Mouse (Mus musculus) hindbrain, embryonic 15.5 days (tissue): Measurements from ENCODE around the gene Sec23a. TPM values are rescaled to one million over a fixed set of nuclear protein-coding genes. Genes with fewer than 3 reads are reported as not detected.
"Not testable (repeated sequence)": the region's sequence is repeated elsewhere in the genome, so short reads cannot be mapped to it uniquely, and the experiment has no call there.

Source experiments
- ATAC-seq: fragments of 200-750 bp; cut with Nextera tagmentation; 2 replicates; pipeline ENCODE4 v1.8.0; 2017; ENCODE audit warnings: low read depth, moderate number of reproducible peaks, moderate TSS enrichment; ENCODE audit not compliant: low FRiP score
- H3K27ac ChIP-seq: fragments of 300-500 bp; sonication (generic); replicated peaks from 2 replicates; pipeline ENCODE4 v1.5.1; 2015; ENCODE audit warnings: mild to moderate bottlenecking, inconsistent platforms
- H3K27me3 ChIP-seq: fragments of 300-500 bp; sonication (generic); 2 replicates; pipeline ENCODE4 v1.6.1; 2015; ENCODE audit warnings: control low read depth, inconsistent platforms
- H3K36me3 ChIP-seq: fragments of 300-500 bp; sonication (generic); 2 replicates; pipeline ENCODE4 v1.6.1; 2015; ENCODE audit warnings: control low read depth, inconsistent platforms
- H3K4me1 ChIP-seq: fragments of 300-500 bp; sonication (generic); replicated peaks from 2 replicates; pipeline ENCODE4 v1.6.1; 2015; ENCODE audit warnings: control low read depth, inconsistent platforms
- H3K4me2 ChIP-seq: fragments of 300-500 bp; sonication (generic); 2 replicates; pipeline ENCODE4 v1.6.1; 2015; ENCODE audit warnings: moderate library complexity, mild to moderate bottlenecking, inconsistent platforms
- H3K4me3 ChIP-seq: fragments of 300-500 bp; sonication (generic); 2 replicates; pipeline ENCODE4 v1.5.1; 2015; ENCODE audit warnings: mild to moderate bottlenecking, inconsistent platforms
- H3K9ac ChIP-seq: fragments of 300-500 bp; sonication (generic); 2 replicates; pipeline ENCODE4 v1.6.1; 2015; ENCODE audit warnings: inconsistent platforms
- H3K9me3 ChIP-seq: fragments of 300-500 bp; sonication (generic); 2 replicates; pipeline ENCODE4 v1.6.1; 2016; ENCODE audit warnings: control low read depth, inconsistent platforms
- WGBS: fragments of 180-500 bp; shearing (Covaris S2); methylation state at CpG from one replicate; pipeline ENCODE4 v1.1.7; 2015; 5-methylcytosine and 5-hydroxymethylcytosine counted together
- polyA plus RNA-seq: library from polyadenylated mRNA; unstranded; fragments of >200 nt; fragmentation: Nextera tagmentation; extraction: Ambion mirVana; gene quantifications from 2 replicates; pipeline ENCODE4 v1.2.1, GENCODE M21; 2015

The Sec23a gene
- 96.7 and 101 TPM in 2 replicates for polyA plus RNA-seq

- no peaks in the 10 kb centered on the region for H3K27me3 ChIP-seq
- H3K36me3 ChIP-seq: no peaks in the 10 kb centered on the region
- peak; percentile 98 for ATAC-seq
- peak within 1 kb of the TSS; percentile 90 for H3K4me3 ChIP-seq
- WGBS: under 1% methylated on average over 48 of the region's 48 CpGs
- no peaks in the 10 kb centered on the region for H3K9me3 ChIP-seq
- peak within 1 kb of the TSS; percentile 76 for H3K9ac ChIP-seq
- peaks cover 42% of the 10 kb centered on the region for H3K4me1 ChIP-seq
- peak within 1 kb of the TSS; percentile 82 for H3K4me2 ChIP-seq
- peak within 1 kb of the TSS; percentile 93 for H3K27ac ChIP-seq
These were observed at the start of gene Sec23a for GRCm38 (mm10) chr12:59011844-59012709. Gene Sec23a (minus strand): TSS chr12:59012017.

GRCm38 (mm10) chr12:59060993-59061595 lies 49.3 kb upstream of the Sec23a start, which contains the start of gene Trappc6b:
Gene Trappc6b (minus strand): TSS chr12:59061472.
- Histone ChIP-seq H3K9me3 (no peaks in the 10 kb centered on the region), H3K4me1 (peaks cover 35% of the 10 kb centered on the region), H3K9ac (peak within 1 kb of the TSS; percentile 93), H3K36me3 (peaks cover 3% of the 10 kb centered on the region; the same call in 1 of the 2 replicates), H3K4me2 (peak within 1 kb of the TSS; percentile 87), H3K27me3 (no peaks in the 10 kb centered on the region), H3K4me3 (peak within 1 kb of the TSS; percentile 81), H3K27ac (peak within 1 kb of the TSS; percentile 99)
- ATAC-seq: peak; percentile 97
- WGBS: 0% methylated on average over 48 of the region's 49 CpGs

GRCm38 (mm10) chr12:59060322-59060721 lies 48.5 kb upstream of the Sec23a start:
- ATAC-seq: no peak
- H3K4me1 ChIP-seq: peaks cover 32% of the 10 kb centered on the region

GRCm38 (mm10) chr12:59058242-59058641 lies 46.4 kb upstream of the Sec23a start:
- not testable (repeated sequence) for H3K4me2 ChIP-seq, H3K9me3 ChIP-seq, H3K36me3 ChIP-seq, H3K27me3 ChIP-seq, ATAC-seq, H3K4me3 ChIP-seq, H3K9ac ChIP-seq, H3K27ac ChIP-seq
- H3K4me1 ChIP-seq: peaks cover 32% of the 10 kb centered on the region
- WGBS: 96% methylated on average over 5 of the region's 5 CpGs

More at GRCm38 (mm10) chr12:59060322-59060721, 48.5 kb upstream of the Sec23a start:
- H3K9me3 ChIP-seq: no peaks in the 10 kb centered on the region
- peak overlapping the region; percentile 93 for H3K9ac ChIP-seq
- 70% methylated on average over 4 of the region's 4 CpGs for WGBS
- H3K27ac ChIP-seq: peak overlapping the region; percentile 99
- peaks cover 3% of the 10 kb centered on the region; the same call in 1 of the 2 replicates for H3K36me3 ChIP-seq
- H3K4me2 ChIP-seq: peak overlapping the region; percentile 87
- peak overlapping the region; percentile 81 for H3K4me3 ChIP-seq
- no peaks in the 10 kb centered on the region for H3K27me3 ChIP-seq

- no peaks in the 10 kb centered on the region for H3K9me3 ChIP-seq
- no peak for ATAC-seq
- no peaks in the 10 kb centered on the region for H3K27me3 ChIP-seq
- H3K27ac ChIP-seq: no peak overlapping the region
- H3K9ac ChIP-seq: no peak overlapping the region
- 98% methylated on average over 11 of the region's 11 CpGs for WGBS
- peaks cover 32% of the 10 kb centered on the region for H3K4me1 ChIP-seq
- no peak overlapping the region for H3K4me3 ChIP-seq
- peaks cover 3% of the 10 kb centered on the region for H3K36me3 ChIP-seq
- no peak overlapping the region for H3K4me2 ChIP-seq
These were observed 44.4 kb upstream of the Sec23a start for GRCm38 (mm10) chr12:59056222-59056621.

- Histone ChIP-seq H3K9ac (no peak overlapping the region), H3K27ac (no peak overlapping the region), H3K36me3 (peaks cover 3% of the 10 kb centered on the region), H3K9me3 (no peaks in the 10 kb centered on the region), H3K27me3 (no peaks in the 10 kb centered on the region), H3K4me3 (no peak overlapping the region), H3K4me2 (no peak overlapping the region), H3K4me1 (peaks cover 29% of the 10 kb centered on the region)
- 94% methylated on average over 4 of the region's 4 CpGs for WGBS
- no peak for ATAC-seq
These were observed 43.5 kb upstream of the Sec23a start for GRCm38 (mm10) chr12:59055196-59055850.

DNA sequence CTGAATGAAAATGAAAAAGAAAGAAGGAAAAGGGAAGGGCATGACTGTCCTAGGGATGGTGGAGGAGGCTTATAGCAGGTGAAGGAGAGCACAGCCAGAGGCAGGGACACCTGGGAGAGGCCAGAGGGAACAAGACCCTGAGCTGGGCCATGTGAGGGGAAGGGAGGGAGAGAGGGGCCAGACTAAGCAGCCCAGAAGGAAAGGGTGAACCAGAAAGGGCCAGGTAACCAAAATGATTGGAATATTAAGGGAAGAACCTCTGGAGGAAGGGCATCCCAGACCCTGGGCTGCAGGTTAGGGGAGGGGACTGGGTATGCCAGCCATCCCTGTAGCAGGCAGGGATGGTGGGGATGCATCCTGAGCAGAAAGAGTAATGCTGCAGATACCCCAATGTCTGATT lies 42.2 kb upstream of the Sec23a start:
- Histone ChIP-seq H3K4me2 (no peak overlapping the region), H3K36me3 (peaks cover 3% of the 10 kb centered on the region), H3K4me3 (no peak overlapping the region), H3K9ac (no peak overlapping the region), H3K9me3 (no peaks in the 10 kb centered on the region), H3K4me1 (peaks cover 16% of the 10 kb centered on the region), H3K27ac (no peak overlapping the region), H3K27me3 (no peaks in the 10 kb centered on the region)
- no peak for ATAC-seq

- H3K9ac ChIP-seq: no peak overlapping the region
- H3K4me2 ChIP-seq: no peak overlapping the region
- H3K27ac ChIP-seq: no peak overlapping the region
- WGBS: 97% methylated on average over 5 of the region's 5 CpGs
- no peaks in the 10 kb centered on the region for H3K9me3 ChIP-seq
- no peak overlapping the region for H3K4me3 ChIP-seq
- H3K27me3 ChIP-seq: no peaks in the 10 kb centered on the region
- ATAC-seq: no peak
- peaks cover 8% of the 10 kb centered on the region for H3K4me1 ChIP-seq
- peaks cover 3% of the 10 kb centered on the region for H3K36me3 ChIP-seq
These were observed 41.3 kb upstream of the Sec23a start for GRCm38 (mm10) chr12:59053166-59053565.

GRCm38 (mm10) chr12:59052470-59052869 lies 40.7 kb upstream of the Sec23a start:
- H3K4me1 ChIP-seq: peaks cover 3% of the 10 kb centered on the region; the same call in 1 of the 2 replicates
- no peaks in the 10 kb centered on the region for H3K9me3 ChIP-seq
- 97% methylated on average over 3 of the region's 3 CpGs for WGBS
- H3K27ac ChIP-seq: no peak overlapping the region
- ATAC-seq: no peak
- no peak overlapping the region for H3K9ac ChIP-seq
- H3K4me2 ChIP-seq: no peak overlapping the region
- H3K27me3 ChIP-seq: no peaks in the 10 kb centered on the region
- no peak overlapping the region for H3K4me3 ChIP-seq
- H3K36me3 ChIP-seq: peaks cover 6% of the 10 kb centered on the region

- no peak overlapping the region for H3K4me2 ChIP-seq
- H3K4me1 ChIP-seq: no peaks in the 10 kb centered on the region
- no peaks in the 10 kb centered on the region for H3K27me3 ChIP-seq
- no peaks in the 10 kb centered on the region for H3K9me3 ChIP-seq
- peaks cover 37% of the 10 kb centered on the region for H3K36me3 ChIP-seq
- WGBS: 37% methylated on average over 7 of the region's 7 CpGs
- no peak for ATAC-seq
- H3K4me3 ChIP-seq: no peak overlapping the region
- H3K9ac ChIP-seq: no peak overlapping the region
- no peak overlapping the region for H3K27ac ChIP-seq
These were observed 29.0 kb upstream of the Sec23a start for GRCm38 (mm10) chr12:59040851-59041250.

DNA sequence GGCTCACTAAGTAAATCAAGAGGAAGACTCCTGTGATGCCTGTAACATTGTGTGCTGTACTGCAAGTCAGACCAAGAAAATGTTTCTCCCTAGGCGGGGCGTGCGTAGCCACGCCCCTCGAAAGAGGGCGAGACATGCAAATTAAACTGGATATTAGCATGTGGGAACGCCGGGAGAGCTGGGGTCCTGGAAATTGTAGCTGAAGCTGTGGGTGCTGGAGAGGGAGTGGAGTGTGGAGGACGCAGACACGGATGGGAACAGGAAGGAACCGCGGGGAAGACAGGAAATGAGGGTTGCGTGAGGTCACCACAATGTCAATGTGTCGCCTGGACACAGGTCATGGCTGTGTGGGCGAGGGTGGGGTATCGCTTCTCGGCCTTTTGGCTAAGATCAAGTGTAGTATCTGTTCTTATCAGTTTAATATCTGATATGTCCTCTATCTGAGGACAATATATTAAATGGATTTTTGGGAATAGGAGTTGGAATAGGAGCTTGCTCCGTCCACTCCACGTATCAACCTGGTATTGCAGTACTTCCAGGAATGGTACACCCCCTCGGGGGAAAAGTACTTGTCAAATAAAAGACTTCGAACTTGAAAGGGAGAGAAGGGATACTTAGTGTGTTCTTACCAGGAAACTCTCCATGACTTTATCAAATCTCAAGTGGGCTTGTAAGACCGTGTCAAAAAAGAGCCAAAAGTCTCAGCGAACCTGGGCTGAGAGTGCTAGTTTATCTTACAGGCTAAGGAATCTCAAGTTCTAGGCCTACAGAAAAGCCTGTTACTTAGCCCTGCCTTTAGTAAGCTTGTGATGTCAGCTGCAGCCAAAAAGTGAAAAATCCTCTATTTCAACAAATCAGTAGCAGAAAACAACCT lies 28.4 kb upstream of the Sec23a start:
- Histone ChIP-seq H3K4me3 (0 out of 2 replicates have a peak overlapping the region, but pooled peaks have one; percentile 0), H3K9ac (no peak overlapping the region), H3K9me3 (no peaks in the 10 kb centered on the region), H3K27me3 (no peaks in the 10 kb centered on the region), H3K36me3 (peaks cover 32% of the 10 kb centered on the region), H3K27ac (peak overlapping the region; percentile 68; the same call in 1 of the 2 replicates), H3K4me2 (peak overlapping the region; percentile 42), H3K4me1 (no peaks in the 10 kb centered on the region)
- WGBS: 4% methylated on average over 23 of the region's 23 CpGs
- peak; percentile 79 for ATAC-seq
